Mouse (Mus musculus) brain, embryonic 14.5 days (tissue): ENCODE measurements at regions not wholly inside any gene's neighbourhood (a gene's known extent, or its start where the extent isn't known, plus 50 kb on each side); places are given as distances from the start of the nearest gene placed in this dataset.

Experiments used
- CTCF ChIP-seq: fragments of 200-500 bp; IDR thresholded peaks from 2 replicates; pipeline ENCODE4 v1.5.1; 2012; ENCODE audit warnings: inconsistent platforms, mild to moderate bottlenecking, moderate library complexity, borderline replicate concordance; ENCODE audit not compliant: insufficient read depth, insufficient read length; ENCODE audit errors: extremely low read depth
- POLR2A ChIP-seq: fragments of 200-500 bp; IDR thresholded peaks from 2 replicates; pipeline ENCODE4 v1.6.1; 2012; ENCODE audit warnings: mild to moderate bottlenecking, inconsistent platforms, borderline replicate concordance; ENCODE audit not compliant: poor library complexity, insufficient read depth, insufficient read length, severe bottlenecking; ENCODE audit errors: extremely low read depth

- TF ChIP-seq CTCF, result no peak
- TF ChIP-seq POLR2A, result no peak
These were observed 895.1 kb downstream of the Tmem114 start for GRCm38 (mm10) chr16:7529811-7530210.
